Mouse (Mus musculus) layer of hippocampus, adult 6 months (tissue): ENCODE data around the gene Nhsl2. TPM values are rescaled to one million over a fixed set of nuclear protein-coding genes. Genes with fewer than 3 reads are reported as not detected.

Source experiments
- long read RNA-seq, 2 experiments: library from polyadenylated mRNA; unstranded; transcript quantifications; one replicate each; pipeline ENCODE4 v2.0.0; 2019 to 2020
- microRNA-seq: library from miRNA; unstranded; fragments of <30 nt; microRNA quantifications from one replicate; pipeline ENCODE4 v1.2.0, GENCODE M21; 2020
- polyA plus RNA-seq: library from polyadenylated mRNA; unstranded; fragments of <200 nt; fragmentation: Nextera tagmentation; gene quantifications from 2 replicates; pipeline ENCODE4 v1.2.3, GENCODE M21; 2021

Gene Nhsl2
- polyA plus RNA-seq, result 13.0 and 18.3 TPM in 2 replicates
- long read RNA-seq, experiment 1, partial matches to known transcripts, result 2 of 7 reads
- long read RNA-seq, experiment 1, other reads (novel, unspliced or antisense), result 5 of 7 reads
- long read RNA-seq, experiment 2, partial matches to known transcripts, result 3 of 28 reads
- long read RNA-seq, experiment 2, other reads (novel, unspliced or antisense), result 25 of 28 reads

GRCm38 (mm10) chrX:101849281-101849821 is at the start of gene Nhsl2:
Nhsl2 (plus strand) TSS chrX:101849385.

GRCm38 (mm10) chrX:102070591-102071471 is 221.6 kb downstream of the Nhsl2 start, which contains the start of gene Rtl5:
Rtl5 (minus strand) TSS chrX:102071304.

GRCm38 (mm10) chrX:102119042-102119864 is 270.1 kb downstream of the Nhsl2 start, which contains the start of gene Pin4:
Pin4 (plus strand) TSS chrX:102119447.

Small RNA genes lying within 50 kb of the gene (microRNA-seq; reads per million reads assigned to microRNA genes)
- not detected for gene Gm27843

Other genes with a start within 250 kb of the Nhsl2 start
- gene Ogt, start 209.3 kb upstream of the Nhsl2 start, polyA plus RNA-seq, result 23.4 and 25.8 TPM in 2 replicates
- gene Cxcr3, start 115.1 kb upstream of the Nhsl2 start, polyA plus RNA-seq, result 0.10 and 0.15 TPM in 2 replicates
- gene Gm4779, start 55.0 kb upstream of the Nhsl2 start, polyA plus RNA-seq, result 0.38 and 0.46 TPM in 2 replicates
- 0.11 TPM in 1 of 2 replicates, not detected in the other for gene 8030474K03Rik, start 54.7 kb upstream of the Nhsl2 start, polyA plus RNA-seq
- gene Rtl5, start 221.9 kb downstream of the Nhsl2 start, polyA plus RNA-seq, result 1.1 and 1.2 TPM in 2 replicates